Mouse (Mus musculus) C2C12 (cell line): ENCODE results near the gene Atp2b2. TPM values are rescaled to one million over a fixed set of nuclear protein-coding genes. Genes with fewer than 3 reads are reported as not detected.

ENCODE experiments used
- H3K27me3 ChIP-seq: one replicate; pipeline ENCODE4 v1.6.1; 2011; ENCODE audit not compliant: control insufficient read depth, insufficient read depth, insufficient read length
- H3K36me3 ChIP-seq: one replicate; pipeline ENCODE4 v1.6.1; 2011; ENCODE audit not compliant: control insufficient read depth, insufficient read depth
- H3K4me3 ChIP-seq: one replicate; pipeline ENCODE4 v1.5.1; 2011; ENCODE audit warnings: mild to moderate bottlenecking, control low read depth; ENCODE audit not compliant: poor library complexity, insufficient read depth, severe bottlenecking
- H3K79me2 ChIP-seq: one replicate; pipeline ENCODE4 v1.6.1; 2011; ENCODE audit not compliant: control insufficient read depth, insufficient read depth
- H3K79me3 ChIP-seq: one replicate; pipeline ENCODE4 v1.6.1; 2011; ENCODE audit warnings: low read depth, control low read depth
- H3ac ChIP-seq: one replicate; pipeline ENCODE3; 2011; ENCODE audit warnings: low read depth; ENCODE audit not compliant: control insufficient read depth, insufficient read length
- CEBPB ChIP-seq: IDR thresholded peaks from one replicate; pipeline ENCODE4 v1.6.1; 2011; ENCODE audit warnings: low read depth, mild to moderate bottlenecking, control low read depth, moderate library complexity
- CTCF ChIP-seq: IDR thresholded peaks from one replicate; pipeline ENCODE4 v1.5.1; 2011; ENCODE audit not compliant: control insufficient read depth, insufficient read depth, insufficient read length
- FOSL1 ChIP-seq: IDR thresholded peaks from one replicate; pipeline ENCODE4 v1.8.0; 2011; ENCODE audit warnings: mild to moderate bottlenecking, low read length; ENCODE audit not compliant: poor library complexity, insufficient read depth, severe bottlenecking
- MAX ChIP-seq: IDR thresholded peaks from one replicate; pipeline ENCODE4 v1.6.1; 2011; ENCODE audit warnings: mild to moderate bottlenecking, control low read depth
- MYOD1 ChIP-seq: IDR thresholded peaks from one replicate; pipeline ENCODE4 v1.6.1; 2011; ENCODE audit warnings: low read depth; ENCODE audit not compliant: control insufficient read depth, insufficient read length
- MYOG ChIP-seq: IDR thresholded peaks from one replicate; pipeline ENCODE4 v1.6.1; 2011; ENCODE audit not compliant: control insufficient read depth, insufficient read length; ENCODE audit errors: extremely low read depth
- USF1 ChIP-seq: IDR thresholded peaks from one replicate; pipeline ENCODE4 v1.6.1; 2011; ENCODE audit warnings: low read depth, mild to moderate bottlenecking, control low read depth, moderate library complexity
- polyA plus RNA-seq: library from polyadenylated mRNA; unstranded; fragments of >200 nt; fragmentation: generic; extraction: Trizol; gene quantifications from one replicate; pipeline ENCODE4 v1.2.1, GENCODE M21; 2012; ENCODE audit warnings: missing spikeins

The Atp2b2 gene
- polyA plus RNA-seq, 1 experiment: not detected

DNA sequence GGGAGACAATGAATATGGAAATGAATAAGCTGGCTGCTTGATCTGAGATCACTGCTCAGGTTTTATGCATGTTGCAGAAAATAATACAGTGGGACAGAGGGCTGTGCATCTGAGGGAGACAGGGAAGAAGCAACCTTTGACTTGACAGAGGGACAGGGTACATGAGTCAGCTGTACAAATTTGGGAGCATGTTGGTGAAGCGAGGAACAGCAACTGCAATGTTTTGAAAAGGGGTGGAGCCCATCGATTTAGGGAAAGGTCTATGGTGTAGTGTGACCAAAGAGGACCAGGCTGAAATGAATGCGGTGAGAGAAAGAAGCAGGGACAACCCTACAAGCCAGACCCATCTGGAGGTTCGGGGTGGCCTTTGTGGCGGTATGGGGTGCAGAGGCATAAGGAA is 84.4 kb downstream of the Atp2b2 start:
- Histone ChIP-seq H3K27me3 (peaks cover 8% of the 10 kb centered on the region), H3K79me3 (no peaks in the 10 kb centered on the region), H3ac (no peak overlapping the region), H3K36me3 (no peaks in the 10 kb centered on the region), H3K79me2 (no peaks in the 10 kb centered on the region), H3K4me3 (no peak overlapping the region)
- TF ChIP-seq CEBPB (no peak), MAX (no peak), MYOD1 (no peak), FOSL1 (no peak), MYOG (no peak), USF1 (no peak)

DNA sequence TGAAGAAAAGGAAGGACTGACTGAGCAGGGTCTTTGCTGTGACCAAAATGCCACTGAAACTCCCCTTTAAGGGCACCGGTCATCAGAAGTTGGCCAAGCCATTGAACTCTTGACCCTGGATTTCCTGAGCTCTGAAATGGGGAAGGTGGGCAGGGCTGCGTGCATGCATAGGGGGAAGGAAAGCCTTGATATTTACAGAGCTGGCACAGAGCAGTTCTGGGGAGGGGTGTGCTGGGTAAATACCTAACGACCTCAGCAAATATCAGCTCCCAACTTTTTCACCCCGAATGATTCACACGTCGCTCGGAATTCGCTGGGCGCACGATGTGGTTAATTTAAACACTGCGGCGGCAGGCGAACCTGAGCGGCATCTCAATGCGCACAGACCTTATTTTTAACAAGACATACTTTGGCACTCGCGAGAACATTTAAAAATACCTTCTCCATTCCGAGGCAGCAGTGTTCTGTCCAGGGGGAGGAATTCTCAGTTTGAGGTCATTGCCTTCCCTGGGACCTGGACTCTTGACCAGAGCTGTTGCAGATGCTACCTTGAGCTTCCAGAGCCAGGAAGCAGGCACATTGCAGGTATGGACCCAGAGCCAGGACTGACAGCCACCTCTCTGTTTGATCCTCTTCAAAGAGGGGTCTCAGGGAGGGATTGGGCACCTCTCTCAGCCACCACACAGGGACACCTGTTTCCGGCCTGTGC is 85.0 kb downstream of the Atp2b2 start:
- H3K79me3 ChIP-seq: no peaks in the 10 kb centered on the region
- H3K4me3 ChIP-seq: no peak overlapping the region
- H3ac ChIP-seq: no peak overlapping the region
- H3K79me2 ChIP-seq: no peaks in the 10 kb centered on the region
- H3K27me3 ChIP-seq: peaks cover 8% of the 10 kb centered on the region
- H3K36me3 ChIP-seq: no peaks in the 10 kb centered on the region
- TF ChIP-seq CTCF (no peak), MAX (no peak), CEBPB (no peak), FOSL1 (no peak), USF1 (no peak), MYOG (no peak), MYOD1 (no peak)

DNA sequence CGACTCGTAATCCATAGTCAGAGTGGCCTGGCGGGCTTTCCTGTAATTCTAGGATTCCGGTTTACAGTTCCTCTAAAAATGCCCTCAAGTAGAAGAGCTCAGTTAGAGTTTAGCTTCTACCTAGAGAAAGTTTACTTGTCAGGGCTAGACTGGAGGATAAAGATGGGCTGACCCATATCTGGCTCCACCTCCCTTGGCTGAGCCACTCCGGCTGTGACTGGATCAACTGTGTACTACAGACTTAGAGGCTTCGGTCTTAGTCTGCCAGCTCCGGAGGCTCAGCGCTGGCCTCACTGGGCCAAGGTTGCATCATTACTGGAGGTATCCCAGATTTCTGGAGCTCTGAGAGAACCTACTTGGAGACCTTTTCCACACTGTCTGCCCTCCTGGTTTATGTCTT is 94.9 kb downstream of the Atp2b2 start:
- Histone ChIP-seq H3K27me3 (no peaks in the 10 kb centered on the region), H3K79me2 (no peaks in the 10 kb centered on the region), H3K36me3 (no peaks in the 10 kb centered on the region), H3K79me3 (no peaks in the 10 kb centered on the region), H3ac (no peak overlapping the region), H3K4me3 (no peak overlapping the region)
- TF ChIP-seq MYOG: no peak
- TF ChIP-seq MAX: no peak
- TF ChIP-seq MYOD1: no peak
- no peak for TF ChIP-seq USF1

DNA sequence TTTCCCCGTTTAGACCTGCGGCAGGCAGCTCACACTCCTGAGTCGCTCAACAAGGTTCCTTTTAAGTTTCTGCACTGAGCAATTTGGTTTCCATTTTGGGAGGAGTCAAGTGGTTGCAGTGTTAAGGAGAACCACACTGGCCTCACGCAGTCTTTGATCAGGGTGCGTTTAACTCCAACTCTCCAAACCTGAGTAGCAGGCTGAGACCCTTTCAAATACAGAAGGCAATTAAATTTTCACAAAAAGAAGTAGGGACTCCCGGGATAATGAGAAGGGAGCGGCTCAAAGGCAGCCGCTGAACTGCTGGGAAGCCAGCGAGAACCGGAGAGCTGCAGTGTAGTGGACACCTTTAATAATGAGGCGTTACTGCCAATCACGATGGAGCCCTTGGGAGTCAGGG is 100.1 kb downstream of the Atp2b2 start:
- Histone ChIP-seq H3K79me2 (no peaks in the 10 kb centered on the region), H3K27me3 (no peaks in the 10 kb centered on the region), H3K79me3 (no peaks in the 10 kb centered on the region), H3K36me3 (no peaks in the 10 kb centered on the region), H3ac (no peak overlapping the region), H3K4me3 (no peak overlapping the region)
- TF ChIP-seq FOSL1: no peak

DNA sequence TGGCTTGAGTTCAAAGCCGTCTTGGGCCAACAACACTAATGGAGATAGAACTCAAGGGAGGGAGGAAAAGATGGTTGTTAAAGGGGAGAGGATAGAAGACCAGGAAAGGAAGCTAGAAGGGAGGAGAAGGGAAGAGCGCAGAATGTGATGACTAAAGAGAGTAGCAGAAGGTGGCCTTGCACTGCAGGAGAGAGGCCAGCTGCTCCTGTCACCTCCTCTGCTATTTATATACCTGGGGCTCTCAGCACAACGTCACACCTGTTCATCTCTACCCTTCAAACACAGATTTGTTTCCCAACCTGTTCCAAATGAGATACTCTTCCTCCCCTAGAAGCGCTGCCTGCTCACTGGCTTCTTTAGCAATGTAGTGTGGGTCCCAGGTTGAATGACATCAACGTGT is 101.1 kb downstream of the Atp2b2 start:
- Histone ChIP-seq H3K4me3 (no peak overlapping the region), H3K36me3 (no peaks in the 10 kb centered on the region), H3K27me3 (no peaks in the 10 kb centered on the region), H3ac (no peak overlapping the region), H3K79me3 (no peaks in the 10 kb centered on the region), H3K79me2 (no peaks in the 10 kb centered on the region)
- no peak for TF ChIP-seq CEBPB
- TF ChIP-seq MYOD1: no peak
- TF ChIP-seq MYOG: no peak
- no peak for TF ChIP-seq USF1
- no peak for TF ChIP-seq MAX
- TF ChIP-seq CTCF: no peak
- TF ChIP-seq FOSL1: no peak

DNA sequence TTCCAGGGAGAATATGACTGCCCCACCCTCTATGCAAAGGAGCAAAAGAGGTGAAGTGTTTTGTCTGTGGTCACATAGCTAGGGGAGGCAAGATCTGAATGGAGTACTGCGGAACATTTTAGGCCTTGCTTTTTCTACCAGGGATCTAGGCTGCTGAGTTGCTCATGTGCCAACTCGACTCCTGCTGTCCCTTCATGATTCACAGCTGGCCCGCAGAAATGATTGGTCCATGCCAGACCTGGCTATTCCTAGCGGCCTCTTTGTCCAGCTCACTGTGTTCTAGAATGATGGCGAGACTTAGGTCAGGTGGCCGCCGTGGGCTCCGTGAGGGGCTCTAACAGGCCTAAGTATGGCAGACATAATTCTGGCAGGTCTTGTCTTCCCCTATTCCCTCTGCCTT is 103.0 kb downstream of the Atp2b2 start:
- H3K79me3 ChIP-seq: no peaks in the 10 kb centered on the region
- H3K36me3 ChIP-seq: no peaks in the 10 kb centered on the region
- no peak overlapping the region for H3K4me3 ChIP-seq
- TF ChIP-seq MYOG (no peak), CEBPB (no peak), MAX (no peak), USF1 (no peak), MYOD1 (no peak), CTCF (no peak), FOSL1 (no peak)
- H3ac ChIP-seq: no peak overlapping the region
- peaks cover 5% of the 10 kb centered on the region for H3K27me3 ChIP-seq
- no peaks in the 10 kb centered on the region for H3K79me2 ChIP-seq
